Mouse (Mus musculus): Measurements from ENCODE around the gene Car15. TPM values are rescaled to one million over a fixed set of nuclear protein-coding genes. Genes with fewer than 3 reads are reported as not detected.

Gene Car15
- polyA plus RNA-seq (2012; rRNA removed) = 372 and 440 TPM in 2 replicates

DNA sequence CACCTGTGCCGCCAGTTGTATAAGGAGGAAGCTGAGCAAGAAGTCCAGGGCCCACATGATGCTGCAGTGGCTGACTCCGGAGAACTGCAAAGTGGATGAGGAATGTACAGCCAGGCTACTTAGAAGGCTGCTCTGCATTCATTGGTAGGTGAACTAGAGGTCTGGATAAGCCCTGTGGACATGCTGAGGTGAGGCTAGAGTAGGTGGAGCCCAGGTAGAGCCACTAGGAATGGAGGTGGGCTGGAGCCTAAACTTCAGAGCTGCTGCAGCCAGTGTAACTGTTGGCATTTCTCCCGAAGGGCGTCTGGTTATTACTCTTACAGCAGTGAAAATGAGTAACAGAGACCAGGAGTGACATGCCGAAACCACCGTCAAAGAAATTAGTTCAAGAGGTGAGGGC is at the start of gene Car15:
Car15 (minus strand) TSS at position 314 of the 400 bp plus-strand sequence.
- WGBS = 60% methylated on average over 6 of the region's 6 CpGs
- 0 out of 2 replicates have a peak, but pooled peaks cover 1% of the 10 kb centered on the region for H3K27me3 ChIP-seq (replicated peaks; ENCODE audit: control insufficient read depth, insufficient read depth, low read length)

DNA sequence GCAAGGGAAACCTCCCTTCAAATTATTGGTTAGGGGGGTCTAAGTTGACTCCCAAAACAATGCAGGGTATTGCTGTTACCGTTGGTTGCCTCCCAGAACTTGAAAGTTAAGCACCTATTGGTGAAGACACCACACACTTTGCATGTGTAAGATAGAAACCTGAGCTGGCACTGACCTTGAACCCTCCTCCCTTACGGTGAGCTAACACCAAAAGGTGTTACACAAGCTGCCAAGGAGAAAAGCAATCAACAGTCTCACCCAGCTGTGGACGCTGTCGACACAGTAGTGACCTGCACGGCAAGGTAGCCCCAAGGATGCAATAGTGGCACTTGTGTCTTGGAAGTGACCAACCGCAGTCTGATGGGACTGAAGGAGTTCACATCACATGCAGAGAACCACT is 46.0 kb upstream of the Car15 start:
- Histone ChIP-seq H3K4me3 (ENCODE audit: insufficient read depth, low read depth, low read length) (no peak overlapping the region), H3K36me3 (ENCODE audit: control insufficient read depth, insufficient read depth, low read length) (no peaks in the 10 kb centered on the region; the same call in 1 of the 2 replicates), H3K4me1 (ENCODE audit: control insufficient read depth, insufficient read depth, low read length) (peaks cover 11% of the 10 kb centered on the region), H3K27ac (ENCODE audit: insufficient read depth, low read depth, low read length) (no peak overlapping the region), H3K27me3 (replicated peaks; ENCODE audit: control insufficient read depth, insufficient read depth, low read length) (no peaks in the 10 kb centered on the region)
- DNase-seq = no peak
- WGBS = 43% methylated on average over 6 of the region's 6 CpGs
- TF ChIP-seq POLR2A (IDR thresholded peaks at IDR 0.05; ENCODE audit: low read depth, low read length) (no peak), CTCF (conservative IDR thresholded peaks at IDR 0.05; ENCODE audit: insufficient read depth, insufficient read length, low read depth, low read length) (no peak)

More for the DNA sequence above, at the start of gene Car15:
- Histone ChIP-seq H3K27ac (ENCODE audit: insufficient read depth, low read depth, low read length) (no peak within 1 kb of the TSS), H3K4me1 (ENCODE audit: control insufficient read depth, insufficient read depth, low read length) (no peaks in the 10 kb centered on the region), H3K4me3 (ENCODE audit: insufficient read depth, low read depth, low read length) (peak within 1 kb of the TSS; percentile 28), H3K36me3 (ENCODE audit: control insufficient read depth, insufficient read depth, low read length) (no peaks in the 10 kb centered on the region; the same call in 1 of the 2 replicates)
- TF ChIP-seq POLR2A (IDR thresholded peaks at IDR 0.05; ENCODE audit: low read depth, low read length) (no peak), CTCF (conservative IDR thresholded peaks at IDR 0.05; ENCODE audit: insufficient read depth, insufficient read length, low read depth, low read length) (no peak)
- peak; percentile 52 for DNase-seq

DNA sequence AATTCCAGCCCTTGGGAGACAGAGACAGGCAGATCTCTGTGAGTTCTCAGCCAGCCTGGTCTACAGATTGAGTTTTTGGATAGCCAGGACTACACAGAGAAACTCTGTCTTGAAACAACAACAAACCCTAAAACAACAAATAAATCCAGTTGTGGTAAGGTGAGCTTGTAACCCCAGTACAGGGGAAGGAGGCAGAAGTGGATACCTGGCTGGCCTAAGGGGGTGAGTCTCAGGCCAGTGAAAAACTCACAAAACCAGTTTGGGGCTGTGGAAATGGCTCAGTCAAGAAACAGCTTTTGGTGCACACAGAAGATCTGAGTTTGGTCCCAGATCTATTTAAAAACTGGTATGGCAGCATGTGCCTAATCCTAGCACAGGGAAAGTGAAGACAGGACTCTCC is 44.0 kb upstream of the Car15 start:
- Histone ChIP-seq H3K4me3 (ENCODE audit: insufficient read depth, low read depth, low read length) (no peak overlapping the region), H3K27ac (ENCODE audit: insufficient read depth, low read depth, low read length) (no peak overlapping the region), H3K27me3 (replicated peaks; ENCODE audit: control insufficient read depth, insufficient read depth, low read length) (no peaks in the 10 kb centered on the region), H3K4me1 (ENCODE audit: control insufficient read depth, insufficient read depth, low read length) (peaks cover 11% of the 10 kb centered on the region), H3K36me3 (ENCODE audit: control insufficient read depth, insufficient read depth, low read length) (no peaks in the 10 kb centered on the region; the same call in 1 of the 2 replicates)
- DNase-seq = peak; percentile 17
- no peak for TF ChIP-seq CTCF (conservative IDR thresholded peaks at IDR 0.05; ENCODE audit: insufficient read depth, insufficient read length, low read depth, low read length)
- TF ChIP-seq POLR2A (IDR thresholded peaks at IDR 0.05; ENCODE audit: low read depth, low read length) = no peak

DNA sequence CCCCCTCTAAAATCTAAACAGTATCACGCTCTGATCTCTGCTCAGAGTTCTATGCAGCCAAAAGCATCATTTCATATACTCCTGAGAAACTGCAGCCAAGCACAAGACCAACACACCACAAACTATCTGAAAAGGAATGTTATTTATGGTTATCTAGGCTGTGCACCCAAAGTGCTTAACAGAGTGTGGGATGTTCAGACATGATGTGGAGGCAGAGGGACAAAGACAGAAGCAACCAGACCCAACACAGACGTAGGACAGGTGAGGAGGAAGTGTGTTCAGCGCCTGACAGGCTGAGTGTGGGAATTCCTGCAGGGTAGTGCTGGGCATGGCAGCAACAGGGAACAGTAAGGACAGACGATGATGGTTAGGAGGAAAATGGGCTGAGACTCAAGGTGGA is 41.4 kb upstream of the Car15 start:
- H3K27me3 ChIP-seq (replicated peaks; ENCODE audit: control insufficient read depth, insufficient read depth, low read length) = no peaks in the 10 kb centered on the region
- no peak for DNase-seq
- 83% methylated on average over 4 of the region's 4 CpGs for WGBS
- no peaks in the 10 kb centered on the region for H3K36me3 ChIP-seq (ENCODE audit: control insufficient read depth, insufficient read depth, low read length)
- TF ChIP-seq CTCF (conservative IDR thresholded peaks at IDR 0.05; ENCODE audit: insufficient read depth, insufficient read length, low read depth, low read length) (no peak), POLR2A (IDR thresholded peaks at IDR 0.05; ENCODE audit: low read depth, low read length) (no peak)
- H3K4me1 ChIP-seq (ENCODE audit: control insufficient read depth, insufficient read depth, low read length) = peaks cover 11% of the 10 kb centered on the region; the same call in 1 of the 2 replicates
- H3K4me3 ChIP-seq (ENCODE audit: insufficient read depth, low read depth, low read length) = no peak overlapping the region
- no peak overlapping the region for H3K27ac ChIP-seq (ENCODE audit: insufficient read depth, low read depth, low read length)

DNA sequence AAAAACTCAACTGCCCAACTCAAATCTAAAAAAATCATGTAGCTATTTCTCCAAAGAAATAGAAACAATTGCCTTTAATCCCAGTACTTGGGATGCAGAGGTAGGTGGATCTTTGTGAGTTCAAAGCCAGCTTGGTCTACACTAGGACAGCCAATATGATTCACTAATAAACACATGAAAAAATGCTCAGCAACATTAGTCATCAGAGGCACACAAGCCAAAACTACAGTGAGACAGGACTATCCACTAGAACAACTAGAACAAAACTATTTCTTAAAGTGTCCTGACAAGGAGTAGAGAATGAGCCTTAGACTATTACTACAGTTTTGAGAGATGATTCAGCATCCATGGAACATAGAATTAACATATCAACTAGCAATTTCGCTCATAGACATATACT is 37.9 kb upstream of the Car15 start:
- H3K36me3 ChIP-seq (ENCODE audit: control insufficient read depth, insufficient read depth, low read length) = no peaks in the 10 kb centered on the region
- peaks cover 6% of the 10 kb centered on the region; the same call in 1 of the 2 replicates for H3K4me1 ChIP-seq (ENCODE audit: control insufficient read depth, insufficient read depth, low read length)
- no peak overlapping the region for H3K27ac ChIP-seq (ENCODE audit: insufficient read depth, low read depth, low read length)
- TF ChIP-seq CTCF (conservative IDR thresholded peaks at IDR 0.05; ENCODE audit: insufficient read depth, insufficient read length, low read depth, low read length) = no peak
- no peak for TF ChIP-seq POLR2A (IDR thresholded peaks at IDR 0.05; ENCODE audit: low read depth, low read length)
- H3K4me3 ChIP-seq (ENCODE audit: insufficient read depth, low read depth, low read length) = no peak overlapping the region
- WGBS = 98% methylated on average over 1 of the region's 1 CpGs
- H3K27me3 ChIP-seq (replicated peaks; ENCODE audit: control insufficient read depth, insufficient read depth, low read length) = no peaks in the 10 kb centered on the region
- DNase-seq = no peak

DNA sequence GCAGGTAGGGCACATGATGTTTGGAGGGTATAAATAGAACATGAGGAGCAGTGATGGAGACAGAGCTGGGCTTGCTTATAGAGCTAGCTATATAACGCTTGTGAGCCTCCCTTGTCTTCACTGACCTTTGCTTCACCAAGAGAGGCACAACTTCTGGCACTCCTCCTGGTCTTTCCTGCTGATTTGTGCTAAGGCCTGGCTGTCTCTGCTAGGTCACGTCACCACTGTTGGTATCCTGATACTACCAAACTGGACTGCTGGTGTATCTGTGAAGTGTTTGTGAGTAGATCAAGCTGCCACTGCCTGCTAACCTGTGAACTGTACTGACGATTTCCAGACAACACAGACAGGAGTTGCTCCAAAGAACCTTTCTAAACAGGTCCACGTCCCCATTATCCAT is 37.0 kb upstream of the Car15 start:
- Histone ChIP-seq H3K27me3 (replicated peaks; ENCODE audit: control insufficient read depth, insufficient read depth, low read length) (no peaks in the 10 kb centered on the region), H3K36me3 (ENCODE audit: control insufficient read depth, insufficient read depth, low read length) (no peaks in the 10 kb centered on the region), H3K27ac (ENCODE audit: insufficient read depth, low read depth, low read length) (no peak overlapping the region), H3K4me3 (ENCODE audit: insufficient read depth, low read depth, low read length) (no peak overlapping the region), H3K4me1 (ENCODE audit: control insufficient read depth, insufficient read depth, low read length) (peaks cover 6% of the 10 kb centered on the region; the same call in 1 of the 2 replicates)
- 63% methylated on average over 4 of the region's 4 CpGs for WGBS
- TF ChIP-seq CTCF (conservative IDR thresholded peaks at IDR 0.05; ENCODE audit: insufficient read depth, insufficient read length, low read depth, low read length) (no peak), POLR2A (IDR thresholded peaks at IDR 0.05; ENCODE audit: low read depth, low read length) (no peak)
- peak; percentile 28 for DNase-seq

DNA sequence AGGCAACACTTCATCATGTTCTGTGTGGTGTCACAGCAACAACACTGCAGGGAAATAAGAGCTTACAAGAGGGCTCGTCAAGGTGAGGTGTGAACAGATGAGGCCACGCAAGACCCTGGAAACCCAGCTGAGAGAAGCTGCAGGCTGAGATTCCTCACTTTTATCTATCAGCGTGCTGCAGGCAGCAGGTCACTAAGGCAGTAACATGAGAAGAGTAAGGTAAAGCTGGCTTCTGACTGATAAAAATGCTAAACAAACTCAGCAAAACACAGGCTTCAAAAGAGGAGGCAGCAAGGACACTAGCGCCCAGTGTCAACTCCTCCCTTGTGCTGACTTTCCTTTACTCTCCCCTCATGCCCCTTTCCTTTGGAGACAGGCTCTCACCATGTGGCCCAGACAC is 34.8 kb upstream of the Car15 start:
- H3K4me1 ChIP-seq (ENCODE audit: control insufficient read depth, insufficient read depth, low read length) = peaks cover 6% of the 10 kb centered on the region; the same call in 1 of the 2 replicates
- H3K27ac ChIP-seq (ENCODE audit: insufficient read depth, low read depth, low read length) = no peak overlapping the region
- no peak for DNase-seq
- H3K27me3 ChIP-seq (replicated peaks; ENCODE audit: control insufficient read depth, insufficient read depth, low read length) = no peaks in the 10 kb centered on the region
- H3K36me3 ChIP-seq (ENCODE audit: control insufficient read depth, insufficient read depth, low read length) = no peaks in the 10 kb centered on the region
- 72% methylated on average over 4 of the region's 4 CpGs for WGBS
- H3K4me3 ChIP-seq (ENCODE audit: insufficient read depth, low read depth, low read length) = no peak overlapping the region
- TF ChIP-seq CTCF (conservative IDR thresholded peaks at IDR 0.05; ENCODE audit: insufficient read depth, insufficient read length, low read depth, low read length) (no peak), POLR2A (IDR thresholded peaks at IDR 0.05; ENCODE audit: low read depth, low read length) (no peak)
